Mouse (Mus musculus) hindbrain, embryonic 16.5 days (tissue): ENCODE results near the gene Slx1b. TPM values are rescaled to one million over a fixed set of nuclear protein-coding genes. Genes with fewer than 3 reads are reported as not detected.

Experiments
- ATAC-seq: fragments of 200-750 bp; cut with Nextera tagmentation; 2 replicates; pipeline ENCODE4 v1.8.0; 2017; ENCODE audit warnings: moderate TSS enrichment, moderate library complexity
- H3K27ac ChIP-seq: fragments of 300-500 bp; sonication (generic); 2 replicates; pipeline ENCODE4 v1.5.1; 2014; ENCODE audit warnings: low read depth, mild to moderate bottlenecking, control low read depth, low read length, moderate library complexity
- H3K27me3 ChIP-seq: fragments of 300-500 bp; sonication (generic); replicated peaks from 2 replicates; pipeline ENCODE4 v1.6.1; 2014; ENCODE audit warnings: low read length; ENCODE audit not compliant: control insufficient read depth, insufficient read depth
- H3K36me3 ChIP-seq: fragments of 300-500 bp; sonication (generic); 2 replicates; pipeline ENCODE4 v1.6.1; 2014; ENCODE audit warnings: mild to moderate bottlenecking, low read length, moderate library complexity, mixed read lengths; ENCODE audit not compliant: control insufficient read depth, insufficient read depth
- H3K4me1 ChIP-seq: fragments of 300-500 bp; sonication (generic); 2 replicates; pipeline ENCODE4 v1.6.1; 2014; ENCODE audit warnings: low read depth, low read length; ENCODE audit not compliant: control insufficient read depth, insufficient read depth
- H3K4me2 ChIP-seq: fragments of 300-500 bp; sonication (generic); 2 replicates; pipeline ENCODE4 v1.6.1; 2014; ENCODE audit warnings: mild to moderate bottlenecking, low read length, control low read depth, moderate library complexity
- H3K4me3 ChIP-seq: fragments of 300-500 bp; sonication (generic); 2 replicates; pipeline ENCODE4 v1.5.1; 2014; ENCODE audit warnings: mild to moderate bottlenecking, low read length, control low read depth, moderate library complexity
- H3K9ac ChIP-seq: fragments of 300-500 bp; sonication (generic); 2 replicates; pipeline ENCODE4 v1.6.1; 2014; ENCODE audit warnings: low read depth, mild to moderate bottlenecking, control low read depth, low read length, moderate library complexity
- H3K9me3 ChIP-seq: fragments of 300-500 bp; sonication (generic); 2 replicates; pipeline ENCODE4 v1.6.1; 2014; ENCODE audit warnings: mild to moderate bottlenecking, low read length, moderate library complexity; ENCODE audit not compliant: control insufficient read depth
- WGBS: fragments of 180-500 bp; shearing (Covaris S2); extraction: QIAGEN DNeasy Blood & Tissue Kit; methylation state at CpG from one replicate; pipeline ENCODE4 v1.1.7; 2014; 5-methylcytosine and 5-hydroxymethylcytosine counted together
- polyA plus RNA-seq: library from polyadenylated mRNA; unstranded; fragments of >200 nt; fragmentation: Nextera tagmentation; extraction: Ambion mirVana; gene quantifications from 2 replicates; pipeline ENCODE4 v1.2.1, GENCODE M21; 2015

Slx1b gene
- polyA plus RNA-seq, 1 experiment from 2014 or later, result 13.4 TPM

- WGBS, result 95% methylated on average over 9 of the region's 9 CpGs
- H3K27ac ChIP-seq, result no peak overlapping the region
- ATAC-seq, result no peak
- H3K4me2 ChIP-seq, result no peak overlapping the region
- H3K36me3 ChIP-seq, result peaks cover 18% of the 10 kb centered on the region
- no peaks in the 10 kb centered on the region for H3K27me3 ChIP-seq
- no peak overlapping the region for H3K4me3 ChIP-seq
- H3K9ac ChIP-seq, result no peak overlapping the region
- no peaks in the 10 kb centered on the region for H3K9me3 ChIP-seq
- H3K4me1 ChIP-seq, result no peaks in the 10 kb centered on the region
Observed at GRCm38 (mm10) chr7:126672111-126672510, 23.5 kb downstream of the Slx1b start.

GRCm38 (mm10) chr7:126670152-126670551 lies 25.4 kb downstream of the Slx1b start:
- Histone ChIP-seq H3K9me3 (no peaks in the 10 kb centered on the region), H3K27me3 (no peaks in the 10 kb centered on the region), H3K9ac (no peak overlapping the region), H3K4me1 (no peaks in the 10 kb centered on the region), H3K27ac (no peak overlapping the region), H3K4me3 (no peak overlapping the region), H3K4me2 (no peak overlapping the region), H3K36me3 (peaks cover 16% of the 10 kb centered on the region)
- WGBS, result 96% methylated on average over 3 of the region's 3 CpGs
- ATAC-seq, result no peak

- Histone ChIP-seq H3K9ac (no peak overlapping the region), H3K4me1 (no peaks in the 10 kb centered on the region), H3K9me3 (no peaks in the 10 kb centered on the region), H3K27ac (no peak overlapping the region), H3K27me3 (no peaks in the 10 kb centered on the region), H3K36me3 (peaks cover 16% of the 10 kb centered on the region), H3K4me3 (no peak overlapping the region), H3K4me2 (no peak overlapping the region)
- 77% methylated on average over 5 of the region's 5 CpGs for WGBS
- no peak for ATAC-seq
Observed at GRCm38 (mm10) chr7:126668452-126668851, 27.1 kb downstream of the Slx1b start.

- Histone ChIP-seq H3K36me3 (peaks cover 13% of the 10 kb centered on the region), H3K9ac (no peak overlapping the region), H3K4me2 (no peak overlapping the region), H3K4me3 (no peak overlapping the region), H3K4me1 (no peaks in the 10 kb centered on the region), H3K27ac (no peak overlapping the region), H3K27me3 (no peaks in the 10 kb centered on the region), H3K9me3 (no peaks in the 10 kb centered on the region)
- 86% methylated on average over 9 of the region's 9 CpGs for WGBS
- ATAC-seq, result no peak
Observed at GRCm38 (mm10) chr7:126667495-126668090, 28.0 kb downstream of the Slx1b start.

GRCm38 (mm10) chr7:126665269-126665668 lies 30.3 kb downstream of the Slx1b start:
- Histone ChIP-seq H3K36me3 (peaks cover 3% of the 10 kb centered on the region; the same call in 1 of the 2 replicates), H3K4me1 (no peaks in the 10 kb centered on the region)
- ATAC-seq, result no peak

GRCm38 (mm10) chr7:126663646-126664045 lies 31.9 kb downstream of the Slx1b start:
- Histone ChIP-seq H3K27me3 (no peaks in the 10 kb centered on the region), H3K9ac (no peak overlapping the region), H3K36me3 (peaks cover 3% of the 10 kb centered on the region; the same call in 1 of the 2 replicates), H3K4me3 (no peak overlapping the region), H3K9me3 (no peaks in the 10 kb centered on the region), H3K27ac (no peak overlapping the region), H3K4me1 (no peaks in the 10 kb centered on the region), H3K4me2 (no peak overlapping the region)
- ATAC-seq, result no peak
- 71% methylated on average over 8 of the region's 8 CpGs for WGBS

More at GRCm38 (mm10) chr7:126665269-126665668, 30.3 kb downstream of the Slx1b start:
- 98% methylated on average over 3 of the region's 3 CpGs for WGBS
- Histone ChIP-seq H3K27ac (no peak overlapping the region), H3K27me3 (no peaks in the 10 kb centered on the region), H3K9ac (no peak overlapping the region), H3K9me3 (no peaks in the 10 kb centered on the region), H3K4me2 (no peak overlapping the region), H3K4me3 (no peak overlapping the region)

GRCm38 (mm10) chr7:126659771-126660170 lies 35.8 kb downstream of the Slx1b start:
- 91% methylated on average over 3 of the region's 3 CpGs for WGBS
- H3K9ac ChIP-seq, result no peak overlapping the region
- peaks cover 3% of the 10 kb centered on the region; the same call in 1 of the 2 replicates for H3K36me3 ChIP-seq
- no peak overlapping the region for H3K27ac ChIP-seq
- no peak for ATAC-seq
- no peaks in the 10 kb centered on the region for H3K9me3 ChIP-seq
- no peak overlapping the region for H3K4me2 ChIP-seq
- H3K4me1 ChIP-seq, result no peaks in the 10 kb centered on the region
- no peak overlapping the region for H3K4me3 ChIP-seq
- H3K27me3 ChIP-seq, result no peaks in the 10 kb centered on the region

- ATAC-seq, result no peak
- H3K4me2 ChIP-seq, result no peak overlapping the region
- no peak overlapping the region for H3K4me3 ChIP-seq
- H3K9ac ChIP-seq, result no peak overlapping the region
- no peak overlapping the region for H3K27ac ChIP-seq
- WGBS, result 85% methylated on average over 1 of the region's 1 CpGs
- no peaks in the 10 kb centered on the region for H3K9me3 ChIP-seq
- no peaks in the 10 kb centered on the region for H3K27me3 ChIP-seq
- no peaks in the 10 kb centered on the region for H3K36me3 ChIP-seq
- no peaks in the 10 kb centered on the region for H3K4me1 ChIP-seq
Observed at GRCm38 (mm10) chr7:126657522-126657921, 38.1 kb downstream of the Slx1b start.

- Histone ChIP-seq H3K4me1 (no peaks in the 10 kb centered on the region), H3K36me3 (no peaks in the 10 kb centered on the region), H3K9me3 (no peaks in the 10 kb centered on the region), H3K4me3 (no peak overlapping the region), H3K27me3 (no peaks in the 10 kb centered on the region), H3K27ac (no peak overlapping the region), H3K9ac (no peak overlapping the region), H3K4me2 (no peak overlapping the region)
- 87% methylated on average over 3 of the region's 3 CpGs for WGBS
- ATAC-seq, result no peak
Observed at GRCm38 (mm10) chr7:126655695-126656094, 39.9 kb downstream of the Slx1b start.
